ENCODE assay signal across 16 mouse cellular contexts in genomic region chr3:23547546-23547945, GRCm38 (mm10).
"Had no signal": no experiment of that assay in that cellular context is flagged by ENCODE, and none has a peak within 500 bp of the region (broad histone marks: within the 10 kb centered on the region; RNA-seq: fewer than 3 reads in every experiment).

No protein-coding gene starts in this region.

- H3K9me3 ChIP-seq: limb, embryonic 10.5 days; liver, embryonic 15.5 days; megakaryocyte, embryonic 14.5 days; midbrain, embryonic 15.5 days had no signal

- H3K4me1 ChIP-seq: limb, embryonic 10.5 days; liver, embryonic 15.5 days; megakaryocyte, embryonic 14.5 days; midbrain, embryonic 15.5 days; neural tube, embryonic 12.5 days had no signal

- H3K27ac ChIP-seq: left cerebral cortex, adult 2 months; limb, embryonic 10.5 days; liver, embryonic 15.5 days; macrophage; midbrain, embryonic 15.5 days; neural tube, embryonic 12.5 days; stomach, postnatal 0 days had no signal

- H3K27me3 ChIP-seq: liver, embryonic 15.5 days; megakaryocyte, embryonic 14.5 days; midbrain, embryonic 15.5 days; neural tube, embryonic 12.5 days had no signal

- H3K4me3 ChIP-seq: left cerebral cortex, adult 2 months; limb, embryonic 10.5 days; liver, embryonic 15.5 days; megakaryocyte, embryonic 14.5 days; midbrain, embryonic 15.5 days; neural tube, embryonic 12.5 days had no signal

- H3K4me2 ChIP-seq: liver, embryonic 11.5 days; liver, embryonic 15.5 days; midbrain, embryonic 11.5 days; midbrain, embryonic 15.5 days; neural tube, embryonic 12.5 days had no signal

- H3K36me3 ChIP-seq: limb, embryonic 10.5 days; liver, embryonic 15.5 days; midbrain, embryonic 15.5 days; neural tube, embryonic 12.5 days had no signal

- DNase-seq: kidney, adult 9 months; kidney, postnatal 10 days; kidney, postnatal 4 days; lung, adult 2 months; lung, postnatal 14 days; thymus, postnatal 25 days had no signal

- H3K9ac ChIP-seq: liver, embryonic 15.5 days; midbrain, embryonic 15.5 days; neural tube, embryonic 12.5 days had no signal
